Mouse (Mus musculus) liver, postnatal 0 days (tissue): ENCODE measurements at regions not wholly inside any gene's neighbourhood (a gene's known extent, or its start where the extent isn't known, plus 50 kb on each side); places are given as distances from the start of the nearest gene placed in this dataset.

Experiments used
- CTCF ChIP-seq: sonication (generic); IDR thresholded peaks from 2 replicates; pipeline ENCODE4 v1.5.1; 2016; ENCODE audit warnings: antibody characterized with exemption, low read depth
- EP300 ChIP-seq: IDR thresholded peaks from 2 replicates; pipeline ENCODE4 v1.6.1; 2016; ENCODE audit warnings: antibody characterized with exemption, low read depth, mild to moderate bottlenecking

- TF ChIP-seq EP300 = no peak
- TF ChIP-seq CTCF = no peak
Measured at GRCm38 (mm10) chr4:142545187-142545586, 306.0 kb upstream of the Kazn start.
